Mouse (Mus musculus) G1E (cell line): ENCODE data around the gene Cog4.

Experiments
- CTCF ChIP-seq: IDR thresholded peaks from 2 replicates; pipeline ENCODE4 v1.5.1; 2012; ENCODE audit warnings: low read depth, low read length, inconsistent platforms, mixed read lengths
- GATA1 ChIP-seq: IDR thresholded peaks from 2 replicates; pipeline ENCODE4 v1.6.1; 2012; ENCODE audit warnings: borderline replicate concordance, low read length, inconsistent platforms, mixed read lengths

- TF ChIP-seq CTCF, result no peak
- no peak for TF ChIP-seq GATA1
These were observed 48.5 kb downstream of the Cog4 start for GRCm38 (mm10) chr8:110894851-110895250.
